Comparison of ENCODE assay signal across 11 mouse cellular contexts in the genomic region with DNA sequence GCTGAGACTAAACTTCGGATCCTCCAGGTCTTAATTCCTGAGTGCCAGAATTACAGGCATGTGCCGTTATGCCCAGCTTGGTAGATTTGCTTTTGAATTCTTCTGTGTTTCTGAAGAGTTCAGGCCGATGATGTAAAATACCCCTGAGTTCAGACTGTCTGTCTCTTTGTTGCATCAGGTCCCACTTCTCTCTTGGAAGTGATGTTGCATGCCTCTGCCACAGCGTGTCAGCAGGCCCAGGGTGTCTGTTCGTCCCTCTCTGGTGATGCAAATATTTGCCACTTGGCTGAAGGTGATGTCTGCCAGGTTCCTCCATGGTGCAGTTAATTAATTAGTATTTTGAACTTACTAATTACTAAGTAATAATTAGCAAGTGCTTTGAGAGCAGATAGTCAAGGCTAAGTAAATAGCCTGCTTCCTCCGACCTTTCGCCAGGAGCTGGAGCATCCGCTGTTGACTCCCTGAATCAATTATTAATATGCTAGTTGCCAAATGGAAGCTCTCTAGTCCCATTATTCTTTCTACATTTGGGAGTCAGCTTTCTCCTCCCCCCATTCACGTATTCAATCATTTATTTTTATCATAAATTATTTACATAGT. TPM values are rescaled to one million over a fixed set of nuclear protein-coding genes. Genes with fewer than 3 reads are reported as not detected.
DNase-seq lines count a peak whose midpoint lies in the region; ATAC-seq and TF ChIP-seq lines count a peak whose summit lies in the region.
"Had no signal": no experiment of that assay in that cellular context is flagged by ENCODE, and none has a peak within 500 bp of the region (broad histone marks: within the 10 kb centered on the region; RNA-seq: fewer than 3 reads in every experiment).

No protein-coding gene starts in this region.

- TF ChIP-seq CTCF in gastrocnemius, adult 2 months (IDR thresholded peaks at IDR 0.05): no peak

- DNase-seq in gastrocnemius, adult 2 months: no peak
- no peak for DNase-seq in gastrocnemius, postnatal 25 days
- peak; percentile 83 for DNase-seq in kidney, adult 9 months
- no peak for DNase-seq in kidney, postnatal 14 days
- DNase-seq in left cerebral cortex, adult 18-20 months (ENCODE audit: low spot score in 2 of 2): no peak
- DNase-seq: right cerebral cortex, postnatal 14 days had no signal

- ATAC-seq in granulocyte monocyte progenitor cell, adult 5-6 weeks (replicated peaks; ENCODE audit: poor library complexity, severe bottlenecking): peak; percentile 21; the same call in 1 of the 2 replicates
- peak; percentile 82 for ATAC-seq in megakaryocyte, adult 5-6 weeks (ENCODE audit: poor library complexity, severe bottlenecking)
- ATAC-seq in megakaryocyte-erythroid progenitor cell, adult 5-6 weeks (replicated peaks; ENCODE audit: low FRiP score, low TSS enrichment, poor library complexity, severe bottlenecking): no peak

- peak overlapping the region; percentile 89 for H3K27ac ChIP-seq in gastrocnemius, adult 2 months
- H3K27ac ChIP-seq: neural tube, embryonic 12.5 days had no signal

- H3K4me3 ChIP-seq in gastrocnemius, adult 2 months: peak overlapping the region; percentile 56
- H3K4me3 ChIP-seq: megakaryocyte, embryonic 14.5 days; neural tube, embryonic 12.5 days had no signal

- intact Hi-C loops in gastrocnemius, adult 2 months (cut with DNase I): no loop called here

RNA-seq across cellular contexts. Expression of a gene that starts 26.6 kb away (rescaled TPM):
- total RNA-seq in gastrocnemius, adult 2 months (2021): 1 to 10 TPM; 3.5 to 5.3 TPM
- total RNA-seq in gastrocnemius, postnatal 25 days (2021): 1 to 10 TPM; 3.2 to 4.7 TPM
- total RNA-seq in granulocyte monocyte progenitor cell, adult 5-6 weeks (2014; fragmentation: Nextera tagmentation): 22.5 and 22.9 TPM in 2 replicates
- 4.7 and 5.9 TPM in 2 replicates for total RNA-seq in granulocyte monocyte progenitor cell, adult 5-6 weeks (2017)
- 3.1 and 4.4 TPM in 2 replicates for total RNA-seq in megakaryocyte, adult 5-6 weeks (2015)
- 1.3 and 1.7 TPM in 2 replicates for total RNA-seq in megakaryocyte, adult 5-6 weeks (2017)
- 10 to 100 TPM; 18.8 to 19.0 TPM for total RNA-seq in left cerebral cortex, adult 18-20 months (2021)
- 25.6 and 30.1 TPM in 2 replicates for total RNA-seq in megakaryocyte-erythroid progenitor cell, adult 5-6 weeks (2014; fragmentation: Nextera tagmentation)
- total RNA-seq in megakaryocyte-erythroid progenitor cell, adult 5-6 weeks (2017): 6.7 and 7.0 TPM in 2 replicates

RNA-seq across cellular contexts. Expression of a gene that starts 55.0 kb away (rescaled TPM):
- 10 to 100 TPM; 32.2 to 51.7 TPM for total RNA-seq in gastrocnemius, adult 2 months (2021)
- 10 to 100 TPM; 43.8 to 57.6 TPM for total RNA-seq in gastrocnemius, postnatal 25 days (2021)
- 58.8 and 62.4 TPM in 2 replicates for total RNA-seq in granulocyte monocyte progenitor cell, adult 5-6 weeks (2014; fragmentation: Nextera tagmentation)
- 43.5 and 51.5 TPM in 2 replicates for total RNA-seq in granulocyte monocyte progenitor cell, adult 5-6 weeks (2017)
- 23.4 and 27.7 TPM in 2 replicates for total RNA-seq in megakaryocyte, adult 5-6 weeks (2015)
- 31.9 and 32.6 TPM in 2 replicates for total RNA-seq in megakaryocyte, adult 5-6 weeks (2017)
- total RNA-seq in left cerebral cortex, adult 18-20 months (2021): 10 to 100 TPM; 82.6 to 83.9 TPM
- 47.0 and 56.6 TPM in 2 replicates for total RNA-seq in megakaryocyte-erythroid progenitor cell, adult 5-6 weeks (2014; fragmentation: Nextera tagmentation)
- total RNA-seq in megakaryocyte-erythroid progenitor cell, adult 5-6 weeks (2017): 33.2 and 37.4 TPM in 2 replicates
